Mouse (Mus musculus) urinary bladder, postnatal 36 days (tissue): ENCODE measurements around the gene Plin4.
"Not testable (repeated sequence)": the region's sequence is repeated elsewhere in the genome, so short reads cannot be mapped to it uniquely, and the experiment has no call there.

Experiments
- DNase-seq, 2 experiments: peaks; one replicate each; pipeline ENCODE4 v3.0.0; 2022; ENCODE audit warnings: low spot score in 2 of 2, mixed read lengths in 1 of 2

Gene Plin4

GRCm38 (mm10) chr17:56102927-56103326, 6.7 kb downstream of the Plin4 start:
- DNase-seq, result no peak

- DNase-seq, result no peak
Measured at GRCm38 (mm10) chr17:56102158-56102557, 7.4 kb downstream of the Plin4 start.

GRCm38 (mm10) chr17:56100811-56101210, 8.8 kb downstream of the Plin4 start:
- DNase-seq, result no peak

- no peak for DNase-seq
Measured at GRCm38 (mm10) chr17:56098711-56099572, 10.7 kb downstream of the Plin4 start.

- no peak for DNase-seq
Measured at GRCm38 (mm10) chr17:56098180-56098579, 11.4 kb downstream of the Plin4 start.

- no peak for DNase-seq
Measured at GRCm38 (mm10) chr17:56096883-56097282, 12.7 kb downstream of the Plin4 start.

- peak in 1 of 2 experiments; percentile 53 for DNase-seq
Measured at GRCm38 (mm10) chr17:56092794-56093193, 16.8 kb downstream of the Plin4 start.

- DNase-seq, result no peak
Measured at GRCm38 (mm10) chr17:56092312-56092711, 17.3 kb downstream of the Plin4 start.

- no peak for DNase-seq
Measured at GRCm38 (mm10) chr17:56080781-56081585, 28.6 kb downstream of the Plin4 start.

- no peak for DNase-seq
Measured at GRCm38 (mm10) chr17:56079921-56080320, 29.7 kb downstream of the Plin4 start.

- peak; percentile 99 to 100 for DNase-seq
Measured at GRCm38 (mm10) chr17:56078880-56079795, 30.5 kb downstream of the Plin4 start, which contains the start of gene Hdgfl2. TSS of gene Hdgfl2 (plus strand) at chr17:56079634.

- DNase-seq, result not testable (repeated sequence)
Measured at GRCm38 (mm10) chr17:56078361-56078760, 31.2 kb downstream of the Plin4 start.

- no peak for DNase-seq
Measured at GRCm38 (mm10) chr17:56077523-56077922, 32.1 kb downstream of the Plin4 start.

GRCm38 (mm10) chr17:56074827-56075208, 34.8 kb downstream of the Plin4 start, which contains the start of gene Ubxn6:
TSS of gene Ubxn6 (minus strand) at chr17:56075028.
- DNase-seq, result peak; percentile 93 to 97

- DNase-seq, result peak; percentile 80 to 88
Measured at GRCm38 (mm10) chr17:56074097-56074826, 35.3 kb downstream of the Plin4 start.

GRCm38 (mm10) chr17:56072243-56072642, 37.4 kb downstream of the Plin4 start:
- DNase-seq, result no peak

GRCm38 (mm10) chr17:56071126-56071525, 38.5 kb downstream of the Plin4 start:
- DNase-seq, result no peak

- DNase-seq, result no peak
Measured at GRCm38 (mm10) chr17:56069066-56069465, 40.5 kb downstream of the Plin4 start.

- DNase-seq, result no peak
Measured at GRCm38 (mm10) chr17:56066451-56066850, 43.2 kb downstream of the Plin4 start.

- DNase-seq, result not testable (repeated sequence)
Measured at GRCm38 (mm10) chr17:56065715-56066114, 43.9 kb downstream of the Plin4 start.

GRCm38 (mm10) chr17:56062081-56062480, 47.5 kb downstream of the Plin4 start:
- no peak for DNase-seq
